Mouse (Mus musculus) c-Kit-negative CD71-positive TER-119-positive erythroid progenitor cells, embryonic 14.5 days (primary cell): Measurements from ENCODE around the gene Olfr1415.
A peak's percentile ranks its signal among the peaks of the same experiment; 100 is the strongest.
"Not testable (repeated sequence)": the region's sequence is repeated elsewhere in the genome, so short reads cannot be mapped to it uniquely, and the experiment has no call there.

Experiments
- DNase-seq: peaks from one replicate; pipeline ENCODE4 v3.0.0-alpha.2; 2013; ENCODE audit warnings: low read depth, low spot score

The Olfr1415 gene

DNA sequence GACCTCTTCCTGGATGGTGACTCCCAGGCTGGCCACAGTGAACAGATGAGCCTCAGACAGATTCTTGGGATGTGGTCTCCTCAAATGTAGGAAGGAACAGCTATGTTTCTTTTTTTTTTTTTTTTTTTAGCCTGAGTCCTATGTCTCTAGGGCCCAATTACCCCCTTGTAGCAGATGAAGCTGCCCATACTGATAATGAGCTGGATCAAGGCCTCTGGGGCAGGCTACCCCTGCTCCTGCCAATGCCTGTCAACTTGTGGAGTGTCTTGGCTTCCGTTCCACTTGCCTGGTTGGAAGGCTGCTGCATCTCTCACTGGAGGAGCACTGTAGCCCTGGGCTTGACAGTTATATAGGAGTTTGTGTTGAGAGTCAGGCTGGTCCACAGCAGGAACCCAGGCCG lies at the start of gene Olfr1415:
TSS of gene Olfr1415 (minus strand) at position 101 of the 400 bp plus-strand sequence.
- no peak for DNase-seq

DNA sequence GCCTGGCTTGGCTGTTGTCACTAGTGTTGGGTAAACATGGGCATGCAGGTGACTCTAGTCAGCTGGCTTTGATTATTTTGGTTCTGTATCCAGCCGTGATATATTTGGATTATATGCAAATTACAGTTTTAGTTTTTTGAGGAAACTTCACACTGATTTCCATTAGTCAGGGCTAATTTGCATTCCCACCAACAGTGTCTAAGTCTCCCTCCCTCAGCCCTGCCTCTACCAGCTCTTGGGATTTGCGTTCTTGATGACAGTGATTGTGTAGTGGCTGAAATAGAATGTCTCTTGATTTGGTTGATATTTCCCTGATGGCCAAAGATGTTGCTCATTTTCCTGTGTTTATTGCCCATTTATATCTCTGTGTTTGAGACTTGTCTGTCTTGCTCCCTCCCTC lies 43.2 kb upstream of the Olfr1415 start:
- no peak for DNase-seq

DNA sequence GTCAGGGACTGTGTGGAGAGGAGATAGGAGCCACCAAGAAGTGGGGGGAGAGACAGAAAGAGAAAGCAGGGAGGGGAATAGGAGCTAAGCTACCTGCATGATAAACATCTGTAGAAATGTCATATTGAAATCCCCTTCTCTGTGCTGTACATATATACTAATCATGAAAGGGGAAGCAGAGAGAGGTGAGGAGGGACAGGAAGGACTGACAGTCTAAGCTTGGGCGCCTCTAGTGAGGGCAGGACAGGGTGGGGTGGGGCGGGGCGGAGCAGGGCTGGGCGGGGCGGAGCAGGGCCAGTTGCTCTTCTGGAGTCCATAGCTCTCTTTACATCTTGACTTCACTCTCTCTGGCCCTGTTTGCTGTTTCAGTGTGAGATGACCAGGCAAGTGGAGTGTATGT lies 41.1 kb upstream of the Olfr1415 start:
- no peak for DNase-seq

DNA sequence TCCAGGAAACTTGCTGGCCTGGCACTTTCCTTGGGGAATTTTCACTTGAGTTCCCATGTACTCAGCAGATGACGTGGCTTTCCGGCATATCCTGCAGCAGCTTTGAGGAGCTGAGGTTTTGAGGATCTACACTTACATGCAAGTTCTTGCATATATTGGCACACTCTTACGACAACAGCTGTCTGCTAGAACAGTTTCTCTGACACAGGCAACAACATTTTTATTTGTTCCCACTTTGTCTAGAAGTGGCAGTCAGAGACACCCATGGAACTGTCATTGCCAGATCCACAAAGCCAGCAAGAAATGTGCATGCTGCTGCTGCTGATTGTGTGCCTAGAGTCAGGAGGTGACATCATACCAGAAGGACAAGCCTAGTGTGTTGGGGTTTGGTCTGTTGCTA lies 27.9 kb upstream of the Olfr1415 start:
- DNase-seq: no peak

DNA sequence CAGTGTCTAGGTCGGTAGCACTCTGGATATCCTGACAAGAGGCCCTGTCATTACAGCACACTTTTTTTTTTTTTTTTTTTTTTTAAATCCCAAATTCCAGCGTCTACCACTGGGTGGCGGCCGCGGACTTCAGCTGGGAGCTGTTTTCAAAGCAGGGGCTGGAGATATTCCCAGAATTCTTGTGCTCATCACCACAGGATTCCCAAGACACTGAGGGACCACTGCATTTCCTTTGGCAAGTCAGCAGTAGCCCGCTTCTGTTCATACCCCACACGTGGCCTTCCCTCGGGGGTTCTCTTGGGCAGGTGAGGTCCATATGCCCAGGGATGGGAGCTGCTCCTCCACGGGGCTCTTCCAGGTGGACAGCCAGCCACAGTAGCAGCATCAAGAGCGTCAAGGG lies 25.5 kb upstream of the Olfr1415 start:
- DNase-seq: no peak

DNA sequence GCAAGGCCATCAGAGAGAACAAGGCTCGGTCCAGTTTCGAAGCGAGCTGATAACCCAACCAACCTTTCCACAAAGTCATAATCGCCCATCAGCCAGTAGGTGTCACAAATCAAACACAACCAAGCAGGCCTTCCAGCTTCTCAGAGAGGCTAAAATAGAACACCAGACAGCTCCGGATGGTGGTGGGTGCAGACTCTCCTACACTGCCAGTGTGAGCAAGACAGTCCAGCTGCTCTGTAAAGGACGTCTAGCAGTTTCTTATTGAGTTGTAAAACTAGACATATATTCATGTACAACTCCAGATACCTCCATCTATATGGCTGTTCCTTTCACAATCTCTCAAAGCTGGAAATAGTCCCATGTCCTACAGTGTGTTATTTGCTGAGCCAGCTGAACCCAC lies 23.1 kb upstream of the Olfr1415 start:
- DNase-seq: no peak

DNA sequence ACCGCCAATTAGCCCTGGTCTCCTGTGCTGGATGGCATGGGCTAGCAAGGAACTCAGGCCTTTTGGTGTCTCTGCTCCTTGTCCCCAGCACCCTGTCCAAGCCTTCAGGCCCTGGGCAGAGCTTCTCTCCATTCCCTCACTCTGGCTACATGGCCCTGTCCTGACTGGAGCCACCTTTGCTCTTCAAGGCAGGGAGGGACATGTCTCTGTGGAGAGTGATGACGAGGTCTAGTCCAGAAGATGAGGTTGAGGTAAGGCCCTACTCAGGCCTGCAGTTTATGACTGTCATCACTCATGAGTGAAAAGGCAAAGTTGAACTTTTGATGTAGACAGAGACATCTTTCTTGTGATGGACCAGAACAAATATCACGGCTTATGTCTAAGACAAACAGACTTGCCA lies 22.7 kb upstream of the Olfr1415 start, which contains the start of gene Olfr1414:
TSS of gene Olfr1414 (minus strand) at position 101 of the 400 bp plus-strand sequence.
- DNase-seq: no peak

DNA sequence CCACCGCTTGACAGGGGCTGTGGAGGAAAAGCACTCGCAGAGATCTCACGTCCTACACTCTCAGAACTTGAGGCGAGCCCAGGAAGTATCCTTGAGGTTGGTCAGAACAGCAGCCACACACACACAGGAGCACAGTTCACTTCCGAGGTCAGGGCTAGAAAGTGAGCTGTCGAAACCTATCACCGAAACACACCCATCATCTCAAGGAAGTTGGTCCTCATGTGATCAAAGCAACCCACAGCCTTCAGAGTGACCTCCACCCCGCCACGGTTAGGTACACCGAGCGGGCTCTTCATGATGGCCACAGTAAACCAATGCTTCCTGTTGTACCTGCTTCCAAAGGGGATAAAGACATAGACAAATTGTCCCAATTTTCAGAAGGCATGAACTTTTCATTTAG lies 19.5 kb upstream of the Olfr1415 start:
- no peak for DNase-seq

DNA sequence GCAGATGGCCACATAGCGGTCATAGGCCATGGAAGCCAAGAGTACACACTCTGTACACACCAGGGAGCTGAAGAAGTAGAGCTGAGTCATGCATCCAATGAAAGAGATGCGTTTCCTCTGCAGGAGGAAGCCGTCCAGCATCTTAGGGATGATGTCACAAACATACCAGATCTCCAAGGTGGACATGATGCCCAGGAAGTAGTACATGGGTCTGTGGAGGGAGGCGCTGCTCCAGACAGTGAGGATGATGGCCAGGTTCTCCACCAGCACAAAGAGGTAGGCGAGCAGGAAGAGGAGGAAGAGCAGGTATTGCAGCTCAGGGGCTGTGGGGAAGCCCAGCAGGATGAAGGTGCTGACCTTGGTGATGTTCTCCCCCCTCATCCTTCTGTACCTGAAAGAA lies 15.7 kb upstream of the Olfr1415 start:
- DNase-seq: not testable (repeated sequence)

DNA sequence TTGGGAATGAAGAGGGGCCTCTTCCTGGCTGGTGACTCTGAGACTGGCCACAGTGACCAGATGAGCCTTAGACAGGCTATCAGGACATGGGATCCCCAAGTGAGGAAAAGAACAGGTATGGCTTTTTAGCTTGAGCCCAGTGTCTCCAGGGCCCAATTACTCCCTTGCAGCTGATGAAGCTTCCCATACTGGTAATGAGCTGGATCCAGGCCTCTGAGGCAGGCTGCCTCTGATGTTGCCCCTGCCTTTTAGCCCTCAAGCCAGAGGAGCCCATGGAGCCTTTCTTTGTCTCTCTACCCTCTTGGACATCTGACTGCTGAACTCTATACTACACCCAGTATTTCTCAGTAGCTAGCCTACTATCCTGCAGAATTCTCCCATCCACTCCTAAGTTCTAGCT lies 10.9 kb downstream of the Olfr1415 start, which contains the start of gene Olfr1416:
TSS of gene Olfr1416 (minus strand) at position 101 of the 400 bp plus-strand sequence.
- no peak for DNase-seq

DNA sequence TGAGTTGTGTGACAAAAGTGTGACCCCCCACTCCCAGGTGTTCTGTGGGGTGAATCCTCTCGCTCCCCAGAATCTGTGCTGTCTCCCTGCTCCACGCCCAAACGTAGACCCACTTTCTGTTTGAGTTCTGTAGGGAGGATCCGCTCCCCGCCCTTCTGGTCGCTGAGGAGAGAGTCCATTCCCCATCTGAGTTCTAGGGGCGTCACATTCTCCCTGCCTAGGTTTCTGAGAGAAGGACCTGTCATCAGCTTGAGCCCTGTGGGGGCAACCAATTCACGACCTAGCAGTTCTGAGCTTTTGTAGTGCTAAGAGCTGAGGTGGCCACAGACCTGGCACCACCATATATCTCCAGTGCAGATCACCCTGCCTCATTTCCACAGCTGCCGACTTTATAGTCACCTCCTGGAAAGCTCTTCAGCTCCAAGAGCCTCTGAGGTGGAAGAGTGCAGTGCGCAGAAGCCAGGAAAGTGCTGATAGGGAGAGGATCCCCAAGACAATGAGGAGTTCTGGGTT lies 21.8 kb downstream of the Olfr1415 start:
- no peak for DNase-seq

DNA sequence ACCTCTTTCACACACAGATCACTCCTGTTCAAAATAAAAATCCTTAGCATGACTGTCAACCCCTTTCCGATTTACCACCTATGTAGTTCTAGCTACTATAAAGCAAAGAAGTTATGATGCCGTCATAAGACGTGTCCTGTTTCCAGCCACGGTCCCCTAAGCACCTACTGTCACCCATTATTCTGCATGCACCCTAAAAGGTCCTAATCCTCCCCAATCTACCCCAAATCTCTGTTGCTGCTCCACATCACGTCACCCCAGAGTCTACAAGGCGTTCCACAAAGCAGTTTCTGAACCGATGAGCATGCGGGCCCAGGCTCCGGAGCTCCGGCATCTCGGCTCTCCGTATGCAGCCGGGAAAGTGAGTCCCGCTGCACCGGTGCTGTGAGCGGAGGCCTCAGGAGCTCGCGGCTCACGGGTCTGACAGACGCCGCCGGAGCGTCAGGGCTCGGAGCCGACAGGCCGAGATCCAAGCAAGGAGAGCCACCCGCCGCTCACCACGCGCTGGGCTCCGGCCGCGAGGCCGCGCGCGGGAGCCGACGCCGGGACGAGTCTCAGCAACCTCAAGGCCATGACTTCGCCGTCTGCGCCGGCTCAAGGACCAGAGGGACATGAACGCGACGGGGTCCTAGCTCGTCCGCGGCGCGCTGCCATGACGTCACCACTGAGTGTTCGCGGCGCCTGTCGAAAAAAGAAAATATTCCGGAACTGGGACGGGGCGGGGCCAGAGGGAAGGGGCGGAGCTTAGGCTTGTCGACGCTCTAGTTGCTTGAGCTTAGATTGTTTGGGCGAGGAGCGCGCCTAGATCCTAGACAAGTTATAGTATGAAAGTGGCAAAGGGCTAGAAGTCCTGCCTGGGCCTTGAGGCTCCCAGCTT lies 22.5 kb downstream of the Olfr1415 start, which contains the start of gene Ndufa10:
TSS of gene Ndufa10 (minus strand) at position 696 of the 877 bp plus-strand sequence.
- peak; percentile 89 for DNase-seq

DNA sequence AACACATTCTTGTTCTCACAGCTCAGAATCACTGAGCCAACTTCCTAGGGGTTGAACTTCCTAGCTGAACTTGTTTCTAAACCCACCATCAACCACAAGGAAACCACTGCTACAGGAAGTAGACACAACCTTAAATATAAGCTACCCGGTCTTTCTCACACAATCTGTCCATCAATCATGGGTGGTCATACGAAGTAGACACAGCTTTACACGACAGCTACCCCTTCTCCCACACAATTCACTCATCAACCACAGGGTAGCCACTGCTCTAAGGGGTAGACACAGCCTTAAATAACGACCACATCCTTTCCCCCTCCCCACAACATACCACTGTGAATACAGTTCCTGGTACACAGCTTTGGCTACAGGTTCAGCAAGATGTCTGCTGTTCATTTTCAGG lies 27.0 kb downstream of the Olfr1415 start:
- DNase-seq: no peak

DNA sequence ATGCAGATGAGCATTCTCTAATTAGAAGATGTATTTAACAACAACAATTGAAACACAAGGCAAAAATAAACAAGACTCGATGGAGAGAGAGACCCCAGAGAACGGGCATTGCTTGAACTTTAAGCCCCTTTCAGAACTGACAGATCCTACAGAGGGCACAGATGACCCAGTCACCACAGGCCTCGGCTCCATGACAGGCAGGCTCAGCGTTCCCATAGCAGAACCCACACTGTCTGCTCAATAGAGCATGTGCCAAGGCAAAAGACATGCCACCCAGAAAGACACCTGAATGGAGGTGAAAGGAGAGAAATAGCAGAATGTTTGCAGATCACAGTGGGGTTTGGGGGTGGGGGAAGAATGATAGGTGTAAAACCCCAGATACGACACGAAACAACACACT lies 37.5 kb downstream of the Olfr1415 start:
- no peak for DNase-seq

DNA sequence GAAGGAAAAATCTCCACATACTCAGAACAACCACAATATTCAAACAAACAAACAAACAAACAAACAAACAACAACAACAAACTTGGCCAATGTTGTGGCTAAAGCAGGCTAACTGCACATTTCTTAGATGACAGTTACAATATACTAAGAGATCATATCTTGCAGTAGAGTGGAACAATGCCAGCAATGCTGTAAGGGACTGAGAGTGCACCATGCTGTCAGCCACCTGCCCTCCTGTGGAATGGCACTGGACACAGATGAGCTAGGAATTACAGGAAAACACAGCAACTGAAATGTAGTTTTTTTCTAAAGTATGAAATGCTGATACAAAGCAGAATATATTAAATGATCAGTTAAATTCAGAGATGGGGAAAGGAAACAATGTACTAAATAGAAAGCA lies 38.1 kb downstream of the Olfr1415 start:
- no peak for DNase-seq

DNA sequence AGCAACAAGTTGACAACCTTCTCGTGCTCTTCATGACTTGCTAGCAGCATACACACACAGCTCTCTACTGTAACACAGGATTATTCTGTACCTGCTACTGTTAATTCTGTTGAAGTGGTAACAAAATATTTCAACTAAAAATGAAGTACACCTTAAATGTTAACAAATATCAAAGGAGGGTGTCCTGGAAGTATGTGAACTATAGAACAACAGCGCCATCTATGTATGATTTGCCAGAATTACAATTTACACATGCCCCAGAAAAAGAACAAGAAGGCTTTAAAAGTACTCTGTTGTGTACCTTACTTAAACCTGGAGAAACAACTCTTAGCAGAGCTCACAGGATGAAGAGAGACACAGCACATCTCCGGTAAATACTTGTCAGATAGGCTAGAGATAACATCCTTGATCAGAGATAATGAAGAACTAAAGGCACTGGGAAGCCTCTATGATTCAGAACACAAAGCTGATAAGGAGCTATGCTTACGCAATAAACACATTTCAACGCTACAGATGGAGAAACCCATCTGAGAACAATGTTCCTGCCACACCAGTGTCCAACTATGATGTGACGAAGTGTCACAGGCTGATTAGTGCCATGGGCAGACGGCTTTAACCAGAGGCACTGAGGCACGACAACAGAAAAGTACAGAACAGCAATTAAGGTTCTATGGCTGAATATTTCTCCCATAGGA lies 42.0 kb downstream of the Olfr1415 start:
- peak; percentile 21 for DNase-seq

DNA sequence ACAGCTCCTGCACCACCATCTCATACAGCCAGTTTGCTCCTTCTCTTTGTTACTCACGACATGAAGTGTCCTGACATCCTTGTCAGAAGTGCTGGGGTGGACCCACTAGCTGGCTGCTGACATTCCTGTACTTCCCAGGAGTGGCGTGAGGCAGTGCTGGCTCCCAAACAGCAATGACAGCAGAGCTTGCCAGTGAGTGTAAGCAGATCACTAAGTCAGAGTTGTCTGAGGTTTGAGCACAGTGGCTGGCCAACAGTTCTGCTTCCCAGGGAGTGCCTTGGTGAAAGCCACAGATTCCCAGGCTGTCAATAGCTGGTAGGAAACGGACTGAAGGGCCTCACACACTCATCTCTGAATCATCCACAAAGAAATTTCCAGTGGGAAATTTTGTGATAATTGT lies 47.6 kb downstream of the Olfr1415 start:
- no peak for DNase-seq

DNA sequence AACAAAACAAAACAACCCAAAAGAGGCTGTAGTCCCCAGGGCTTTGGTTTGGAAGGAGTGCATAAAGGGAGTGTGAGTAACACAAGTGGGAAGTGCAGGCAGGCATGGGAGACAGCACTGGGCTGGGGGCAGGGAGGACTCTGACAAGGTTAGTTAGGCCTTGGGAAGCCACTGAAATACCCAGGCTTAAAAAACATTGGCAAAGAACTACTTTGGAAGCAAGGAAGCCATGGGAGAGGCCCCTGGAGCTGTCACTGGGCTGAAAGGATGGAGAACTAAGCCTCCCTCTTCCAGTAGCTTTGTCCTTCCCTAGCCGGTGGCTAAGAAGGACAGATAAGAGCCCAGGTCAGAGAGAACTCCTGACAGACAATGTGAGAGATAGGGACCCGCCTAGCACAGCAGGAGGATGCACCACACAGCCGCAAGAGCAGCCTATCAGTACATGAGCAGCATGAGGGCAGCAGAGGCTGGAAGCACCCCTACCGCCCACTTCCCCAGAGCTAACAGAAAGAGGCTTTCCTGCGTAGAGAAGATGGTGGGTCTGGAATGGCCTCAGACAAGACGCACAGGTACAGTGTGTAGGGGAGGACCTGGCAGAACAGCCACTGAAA lies 54.3 kb downstream of the Olfr1415 start:
- no peak for DNase-seq

DNA sequence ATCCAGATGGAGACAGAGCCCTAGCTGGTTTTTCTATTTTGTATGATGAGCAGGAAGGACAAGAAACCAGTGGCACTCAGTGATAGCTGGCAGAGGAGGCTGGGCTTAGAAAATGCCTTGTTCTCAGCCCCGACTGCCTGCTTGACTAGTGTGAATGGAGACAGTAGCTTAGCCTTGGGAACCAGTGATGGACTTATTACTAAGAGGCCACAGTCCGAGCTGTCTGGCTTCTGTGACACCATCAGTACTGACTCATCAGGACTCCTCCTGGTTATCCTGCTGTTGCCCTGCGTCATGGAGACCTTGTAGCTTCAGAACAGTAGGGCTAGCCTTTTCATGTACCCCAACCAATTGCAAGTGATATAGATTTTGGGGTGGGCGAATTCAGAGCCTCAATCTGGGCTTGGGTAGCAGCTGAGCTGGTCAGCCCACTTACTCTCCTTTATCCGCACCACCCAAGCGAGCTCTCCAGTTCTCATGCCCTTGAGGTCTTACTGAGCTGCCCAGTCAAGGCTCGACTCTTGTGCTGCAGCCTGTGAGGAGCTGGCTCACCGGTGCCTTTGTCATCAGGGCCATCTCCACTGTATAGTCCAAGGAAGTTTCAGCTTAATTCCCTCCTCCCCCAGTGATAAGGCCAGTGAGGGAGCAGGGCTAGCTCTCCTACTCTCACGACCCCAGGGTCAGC lies 55.7 kb downstream of the Olfr1415 start:
- DNase-seq: no peak
